Mouse (Mus musculus): ENCODE data around the gene Coq9. TPM values are rescaled to one million over a fixed set of nuclear protein-coding genes. Genes with fewer than 3 reads are reported as not detected.

Coq9 gene
- polyA plus RNA-seq, 1 experiment from 2014 or later: 57.2 TPM

DNA sequence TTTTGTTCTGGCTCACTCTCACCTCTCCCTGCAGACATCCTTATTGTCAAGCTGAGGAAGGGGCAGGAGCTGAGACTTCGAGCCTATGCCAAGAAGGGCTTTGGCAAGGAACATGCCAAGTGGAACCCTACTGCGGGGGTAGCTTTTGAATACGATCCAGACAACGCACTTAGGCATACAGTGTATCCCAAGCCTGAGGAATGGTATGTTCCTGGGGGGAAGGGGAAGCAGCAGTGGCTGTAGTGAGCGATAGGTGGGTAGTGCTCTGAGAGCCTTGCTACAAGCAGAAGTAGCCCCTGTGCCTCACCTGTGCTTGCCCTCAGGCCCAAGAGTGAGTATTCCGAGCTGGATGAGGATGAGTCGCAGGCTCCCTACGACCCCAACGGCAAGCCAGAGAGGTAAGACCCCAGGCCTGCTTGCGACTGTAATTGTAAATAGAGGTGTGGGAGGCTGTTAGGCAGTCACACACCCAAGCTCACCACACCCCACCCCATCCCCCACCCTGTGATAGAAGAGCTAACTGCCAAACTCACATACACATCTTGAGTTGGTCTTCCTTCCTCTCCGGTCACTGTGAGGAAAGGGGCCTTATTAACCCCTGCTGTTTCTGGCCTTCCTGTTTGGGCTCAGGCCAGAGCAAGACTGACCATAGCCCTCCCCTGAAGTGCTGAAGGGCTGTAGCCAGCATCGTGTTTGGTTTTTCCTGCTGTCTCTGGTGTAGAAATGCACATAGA is 24.5 kb downstream of the Coq9 start:
- H3K4me2 ChIP-seq (replicated peaks): no peak overlapping the region
- H3K4me1 ChIP-seq: peaks cover 18% of the 10 kb centered on the region
- no peak overlapping the region for H3K9ac ChIP-seq (replicated peaks)
- ATAC-seq (replicated peaks): no peak
- H3K36me3 ChIP-seq: peaks cover 64% of the 10 kb centered on the region
- WGBS: 88% methylated on average over 12 of the region's 12 CpGs
- H3K4me3 ChIP-seq: no peak overlapping the region
- H3K27ac ChIP-seq (replicated peaks): no peak overlapping the region
- no peaks in the 10 kb centered on the region for H3K9me3 ChIP-seq
- H3K27me3 ChIP-seq: no peaks in the 10 kb centered on the region

DNA sequence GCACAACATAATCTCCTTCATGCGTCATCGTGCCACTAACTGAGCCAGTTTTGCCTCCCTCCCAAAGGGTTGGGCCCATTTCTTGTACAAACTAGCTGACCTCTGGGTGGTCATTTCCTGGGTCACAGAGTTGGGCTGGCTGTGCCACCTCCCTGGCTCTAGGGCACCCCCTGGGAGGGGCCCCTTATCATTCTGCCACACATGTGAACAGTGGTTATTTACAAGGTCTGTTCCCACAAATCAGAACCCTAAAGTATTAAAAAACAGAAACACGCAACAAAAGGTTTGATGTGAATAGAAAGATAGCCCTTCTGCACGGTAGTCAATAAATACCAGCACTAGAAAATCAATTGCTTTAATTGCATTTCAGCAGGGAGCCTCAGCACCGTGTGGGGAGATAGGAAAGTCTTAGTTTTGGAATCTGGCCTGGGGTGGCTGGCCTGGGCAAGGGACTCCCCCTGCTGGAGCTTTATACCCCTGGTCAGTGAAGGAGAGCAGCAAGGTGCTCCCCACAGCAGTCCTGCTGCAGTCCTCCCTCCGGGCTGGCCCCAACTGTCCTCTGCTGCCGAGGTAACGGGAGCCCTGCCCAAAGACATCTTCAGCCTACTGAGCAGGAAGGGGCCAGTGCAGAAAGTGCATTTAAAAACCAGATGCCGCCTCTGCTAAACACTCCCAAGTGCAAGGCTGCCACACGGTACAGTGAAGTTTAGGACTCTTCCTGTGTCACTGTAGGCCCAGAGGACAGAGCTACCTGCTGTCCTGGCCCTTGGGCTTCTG is 26.0 kb downstream of the Coq9 start:
- 77% methylated on average over 10 of the region's 10 CpGs for WGBS
- H3K9ac ChIP-seq (replicated peaks): no peak overlapping the region
- H3K4me1 ChIP-seq: peaks cover 14% of the 10 kb centered on the region
- ATAC-seq (replicated peaks): no peak
- H3K4me2 ChIP-seq (replicated peaks): no peak overlapping the region
- no peak overlapping the region for H3K27ac ChIP-seq (replicated peaks)
- H3K4me3 ChIP-seq: no peak overlapping the region
- H3K9me3 ChIP-seq: no peaks in the 10 kb centered on the region
- H3K36me3 ChIP-seq: peaks cover 59% of the 10 kb centered on the region
- no peaks in the 10 kb centered on the region for H3K27me3 ChIP-seq

DNA sequence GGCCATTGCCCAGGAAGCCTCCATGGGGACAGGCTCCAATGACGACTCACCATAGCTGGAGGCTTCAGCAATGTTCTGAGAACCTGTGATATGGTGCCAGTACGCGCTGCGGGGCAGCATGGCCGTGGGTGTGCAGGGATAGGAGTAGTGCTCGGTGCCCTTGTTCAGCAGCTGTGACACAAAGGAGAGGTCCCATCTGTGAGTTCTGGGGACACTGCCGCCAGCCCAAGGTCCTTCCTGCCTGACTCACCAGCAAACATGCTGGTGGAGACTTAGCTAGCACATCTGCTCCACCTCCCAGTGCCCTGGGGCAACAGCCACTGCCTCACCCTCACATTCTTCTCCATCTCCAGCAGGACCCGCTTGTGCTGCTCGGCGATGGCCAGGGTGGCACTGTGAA is 27.2 kb downstream of the Coq9 start:
- Histone ChIP-seq H3K4me3 (no peak overlapping the region), H3K4me2 (replicated peaks) (no peak overlapping the region), H3K27ac (replicated peaks) (no peak overlapping the region), H3K9me3 (no peaks in the 10 kb centered on the region), H3K4me1 (peaks cover 21% of the 10 kb centered on the region), H3K27me3 (no peaks in the 10 kb centered on the region), H3K9ac (replicated peaks) (no peak overlapping the region), H3K36me3 (peaks cover 56% of the 10 kb centered on the region)
- WGBS: 83% methylated on average over 10 of the region's 10 CpGs
- ATAC-seq (replicated peaks): no peak

DNA sequence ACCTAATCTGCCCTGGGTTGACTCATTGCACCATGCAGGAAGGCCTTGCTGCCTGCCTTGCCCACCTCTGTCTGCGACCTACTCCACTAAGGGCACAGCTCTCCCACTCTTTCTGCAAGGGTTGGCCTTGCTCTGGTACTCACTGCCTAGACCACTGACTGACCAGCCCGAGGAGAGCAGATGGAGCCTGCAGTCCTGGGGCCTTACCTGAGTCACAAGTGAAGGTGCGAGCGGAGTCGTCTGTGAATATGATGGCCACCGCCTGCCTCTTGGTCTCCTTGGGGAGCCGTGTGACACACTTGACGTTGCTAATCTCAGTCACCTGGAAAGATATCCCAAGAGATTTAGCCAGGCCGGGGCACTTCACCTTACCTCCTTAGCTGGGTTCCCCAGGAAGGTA is 28.8 kb downstream of the Coq9 start:
- Histone ChIP-seq H3K4me2 (replicated peaks) (no peak overlapping the region), H3K9me3 (no peaks in the 10 kb centered on the region), H3K36me3 (peaks cover 45% of the 10 kb centered on the region), H3K27me3 (no peaks in the 10 kb centered on the region), H3K27ac (replicated peaks) (no peak overlapping the region), H3K4me1 (peaks cover 35% of the 10 kb centered on the region), H3K9ac (replicated peaks) (no peak overlapping the region), H3K4me3 (no peak overlapping the region)
- WGBS: 88% methylated on average over 9 of the region's 9 CpGs
- no peak for ATAC-seq (replicated peaks)

DNA sequence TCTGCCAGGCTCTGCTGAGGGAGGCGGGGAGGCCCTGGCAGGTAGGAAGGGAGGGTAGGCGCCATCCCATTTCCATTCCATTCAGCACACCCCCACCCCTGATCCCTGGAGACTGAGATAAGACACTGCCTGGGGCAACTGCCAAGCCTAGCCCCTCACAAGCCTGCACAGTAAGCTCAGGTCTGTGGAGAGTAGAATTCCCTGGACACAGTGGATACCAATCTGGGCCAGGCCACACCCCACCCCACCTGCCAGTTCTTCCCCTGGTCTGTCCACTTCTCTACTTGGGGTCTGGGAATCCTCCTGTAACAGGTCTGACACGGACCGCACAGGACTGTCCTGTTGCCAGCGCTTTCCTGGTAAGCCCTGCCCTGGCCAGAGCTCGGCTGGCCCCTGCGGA is 31.0 kb downstream of the Coq9 start:
- WGBS: 46% methylated on average over 7 of the region's 7 CpGs
- Histone ChIP-seq H3K36me3 (peaks cover 30% of the 10 kb centered on the region), H3K27me3 (no peaks in the 10 kb centered on the region), H3K4me2 (replicated peaks) (peak overlapping the region; percentile 83), H3K9me3 (no peaks in the 10 kb centered on the region), H3K4me1 (peaks cover 50% of the 10 kb centered on the region), H3K9ac (replicated peaks) (peak overlapping the region; percentile 76), H3K4me3 (peak overlapping the region; percentile 66), H3K27ac (replicated peaks) (0 out of 2 replicates have a peak overlapping the region, but pooled peaks have one; percentile 15)
- no peak for ATAC-seq (replicated peaks)

DNA sequence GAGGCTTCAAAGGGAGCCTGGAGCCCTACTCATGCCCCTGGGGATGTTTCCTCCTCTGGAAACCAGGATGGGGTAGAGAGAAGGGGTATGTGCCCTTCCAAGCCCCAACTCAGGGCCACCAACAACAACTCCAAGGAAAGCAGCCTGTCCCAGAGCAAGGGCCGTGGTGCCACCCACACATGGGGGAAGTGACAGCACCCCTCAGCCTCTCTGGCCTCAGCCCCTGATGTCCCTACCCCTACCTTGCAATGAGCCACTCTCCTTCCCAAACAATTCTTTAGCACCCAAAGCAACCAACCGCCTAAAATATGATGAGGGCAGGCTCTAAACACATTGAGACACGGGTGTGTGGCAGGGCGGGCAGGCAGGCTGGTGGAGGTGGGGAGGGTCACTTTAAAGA is 31.9 kb downstream of the Coq9 start:
- Histone ChIP-seq H3K27ac (replicated peaks) (peak overlapping the region; percentile 82; the same call in 1 of the 2 replicates), H3K9ac (replicated peaks) (peak overlapping the region; percentile 76), H3K27me3 (peaks cover 8% of the 10 kb centered on the region; the same call in 1 of the 2 replicates), H3K4me1 (peaks cover 59% of the 10 kb centered on the region), H3K36me3 (peaks cover 23% of the 10 kb centered on the region), H3K4me2 (replicated peaks) (peak overlapping the region; percentile 83), H3K9me3 (no peaks in the 10 kb centered on the region), H3K4me3 (peak overlapping the region; percentile 66)
- no peak for ATAC-seq (replicated peaks)
- 6% methylated on average over 4 of the region's 4 CpGs for WGBS

DNA sequence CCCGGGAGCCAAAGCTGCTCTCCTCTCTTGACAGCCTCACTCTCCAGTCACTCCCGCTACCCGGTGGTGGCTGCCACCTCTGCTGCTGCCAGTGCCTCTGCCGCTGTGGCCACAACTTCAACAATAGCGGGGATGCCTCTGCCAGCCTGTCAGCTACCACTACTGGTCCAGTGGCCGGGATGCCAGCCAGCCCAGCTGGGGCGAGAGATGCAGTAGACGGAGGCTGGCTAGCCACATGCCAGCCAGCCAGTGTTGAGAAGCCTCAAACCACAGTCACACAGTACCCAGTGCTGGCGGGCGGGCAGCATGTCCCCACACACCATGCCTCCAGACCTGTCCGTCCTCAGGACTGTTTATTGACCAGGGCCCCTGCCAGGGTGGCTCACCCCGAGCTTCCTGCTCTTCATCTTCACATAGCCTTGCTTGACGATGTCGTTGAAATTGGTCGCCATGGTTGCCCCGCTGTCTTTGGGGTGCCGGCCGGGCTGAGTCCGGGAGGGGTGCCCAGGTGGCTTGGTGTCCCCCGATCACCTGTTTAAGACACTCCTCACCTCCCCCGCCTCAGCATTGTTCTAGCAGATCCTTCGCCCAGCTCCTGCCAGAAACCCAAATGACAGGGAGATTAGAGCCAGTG is 32.5 kb downstream of the Coq9 start:
- under 1% methylated on average over 22 of the region's 22 CpGs for WGBS
- peaks cover 65% of the 10 kb centered on the region for H3K4me1 ChIP-seq
- H3K9me3 ChIP-seq: no peaks in the 10 kb centered on the region
- peak overlapping the region; percentile 83 for H3K4me2 ChIP-seq (replicated peaks)
- peak overlapping the region; percentile 76 for H3K9ac ChIP-seq (replicated peaks)
- peaks cover 17% of the 10 kb centered on the region for H3K36me3 ChIP-seq
- ATAC-seq (replicated peaks): peak; percentile 57
- peak overlapping the region; percentile 82 for H3K27ac ChIP-seq (replicated peaks)
- peak overlapping the region; percentile 66 for H3K4me3 ChIP-seq
- peaks cover 9% of the 10 kb centered on the region; the same call in 1 of the 2 replicates for H3K27me3 ChIP-seq

DNA sequence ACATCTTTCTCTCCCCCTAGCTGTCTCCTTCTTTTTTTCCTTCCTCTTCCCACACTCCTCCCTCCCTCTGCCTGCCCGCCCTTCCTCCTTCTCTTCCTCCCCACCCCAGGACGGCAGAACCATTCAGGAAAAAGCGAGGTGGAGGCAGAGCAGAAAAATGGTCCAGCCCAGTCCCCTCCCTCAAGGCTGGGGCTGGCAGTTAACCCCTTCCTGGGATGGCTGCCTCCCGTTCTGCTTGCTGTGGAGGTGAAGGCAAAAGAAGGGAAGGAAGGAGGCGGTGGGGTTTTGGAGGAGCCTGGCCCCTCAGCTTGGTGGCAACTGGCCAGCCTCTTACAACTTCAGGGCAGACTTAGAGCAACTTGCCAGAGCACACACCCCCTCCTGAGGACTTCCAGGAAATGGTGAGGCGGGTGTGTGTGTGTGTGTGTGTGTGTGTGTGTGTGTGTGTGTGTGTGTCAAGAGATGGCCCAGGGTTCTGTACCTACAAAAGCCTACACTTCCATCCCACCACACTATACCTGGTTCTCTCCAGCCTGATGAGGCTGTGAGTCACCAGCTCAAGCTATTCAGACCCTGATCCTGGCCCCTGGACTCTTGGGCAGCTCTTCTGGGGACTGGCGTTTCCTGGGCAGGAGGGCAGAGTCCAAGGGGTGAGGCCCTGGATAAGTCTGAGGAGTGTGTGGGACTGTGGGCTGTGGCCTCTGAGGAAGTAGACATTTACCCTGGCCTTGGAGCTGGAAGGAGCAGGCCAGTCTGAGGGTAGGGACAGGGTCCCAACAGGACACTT is 33.2 kb downstream of the Coq9 start:
- Histone ChIP-seq H3K9me3 (no peaks in the 10 kb centered on the region), H3K4me2 (replicated peaks) (peak overlapping the region; percentile 83), H3K27me3 (peaks cover 9% of the 10 kb centered on the region; the same call in 1 of the 2 replicates), H3K27ac (replicated peaks) (peak overlapping the region; percentile 82), H3K36me3 (peaks cover 10% of the 10 kb centered on the region; the same call in 1 of the 2 replicates), H3K4me3 (peak overlapping the region; percentile 66), H3K9ac (replicated peaks) (peak overlapping the region; percentile 76), H3K4me1 (peaks cover 69% of the 10 kb centered on the region)
- WGBS: 6% methylated on average over 7 of the region's 7 CpGs
- ATAC-seq (replicated peaks): peak; percentile 69

DNA sequence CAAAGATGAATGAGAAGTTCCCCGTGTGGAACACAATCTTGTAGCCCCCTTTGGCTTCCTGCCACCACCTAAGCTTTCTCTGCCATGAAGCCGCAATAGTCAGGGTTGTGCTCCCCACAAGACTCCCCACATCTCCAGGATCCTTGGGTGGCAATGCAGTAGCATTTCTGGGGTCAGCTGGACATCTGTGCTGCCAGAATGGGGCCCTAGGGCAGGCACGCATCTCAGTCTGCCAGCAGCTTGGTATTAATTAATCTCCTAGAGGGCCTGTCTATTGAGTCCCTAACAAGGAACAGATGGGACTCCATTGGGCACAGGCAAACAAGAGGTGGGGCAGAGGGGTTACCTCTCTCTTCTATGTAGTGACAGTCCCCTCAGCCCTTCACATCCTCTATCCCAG is 34.0 kb downstream of the Coq9 start:
- H3K9me3 ChIP-seq: no peaks in the 10 kb centered on the region
- H3K27me3 ChIP-seq: peaks cover 9% of the 10 kb centered on the region; the same call in 1 of the 2 replicates
- H3K9ac ChIP-seq (replicated peaks): no peak overlapping the region
- peaks cover 1% of the 10 kb centered on the region; the same call in 1 of the 2 replicates for H3K36me3 ChIP-seq
- no peak for ATAC-seq (replicated peaks)
- H3K4me3 ChIP-seq: no peak overlapping the region
- peak overlapping the region; percentile 82 for H3K27ac ChIP-seq (replicated peaks)
- no peak overlapping the region for H3K4me2 ChIP-seq (replicated peaks)
- peaks cover 74% of the 10 kb centered on the region for H3K4me1 ChIP-seq
- WGBS: 19% methylated on average over 3 of the region's 3 CpGs

DNA sequence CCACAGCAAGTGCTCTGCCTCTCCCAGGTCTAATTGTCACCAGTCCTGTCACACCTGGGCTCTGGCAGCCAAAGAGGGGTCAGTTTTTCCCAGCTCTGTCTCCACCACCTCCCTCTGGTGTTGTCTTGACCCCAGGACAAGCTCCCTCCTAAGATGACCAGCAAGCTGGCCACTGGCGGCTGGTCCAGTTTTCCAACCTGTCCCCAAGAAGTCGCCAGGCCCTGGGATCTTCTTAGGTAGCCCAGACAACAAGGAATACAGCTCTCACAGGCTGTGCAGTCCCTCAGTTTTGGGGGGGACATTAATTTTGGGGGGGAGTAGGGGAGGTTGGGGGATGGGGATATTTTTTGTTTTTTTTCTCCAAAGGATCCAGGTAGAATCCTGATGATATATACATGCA is 34.5 kb downstream of the Coq9 start:
- Histone ChIP-seq H3K4me2 (replicated peaks) (no peak overlapping the region), H3K9ac (replicated peaks) (no peak overlapping the region), H3K27me3 (peaks cover 9% of the 10 kb centered on the region; the same call in 1 of the 2 replicates), H3K27ac (replicated peaks) (peak overlapping the region; percentile 82; the same call in 1 of the 2 replicates), H3K36me3 (no peaks in the 10 kb centered on the region), H3K4me3 (no peak overlapping the region), H3K4me1 (peaks cover 74% of the 10 kb centered on the region), H3K9me3 (no peaks in the 10 kb centered on the region)
- 69% methylated on average over 2 of the region's 2 CpGs for WGBS
- no peak for ATAC-seq (replicated peaks)

DNA sequence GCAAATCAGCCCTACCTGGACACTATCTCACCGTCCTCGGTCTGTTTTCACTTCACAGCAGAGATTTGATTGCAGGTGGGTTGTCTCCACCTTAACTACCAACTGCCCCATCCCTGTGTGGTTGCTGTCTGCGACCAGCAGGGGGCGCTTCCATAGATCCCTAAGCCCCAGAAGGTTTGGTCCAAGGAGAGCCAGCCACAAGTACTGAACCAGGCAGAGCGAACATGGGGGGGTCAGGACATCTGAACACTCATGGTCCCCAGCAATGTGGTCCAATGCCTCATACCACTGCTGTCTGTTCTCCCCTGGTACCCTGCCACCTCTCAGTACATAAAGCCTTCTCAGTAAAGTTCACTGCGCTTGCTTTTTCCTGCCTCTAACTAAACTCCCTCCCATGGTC is 36.2 kb downstream of the Coq9 start:
- 11% methylated on average over 6 of the region's 6 CpGs for WGBS
- ATAC-seq (replicated peaks): no peak
- Histone ChIP-seq H3K4me1 (peaks cover 62% of the 10 kb centered on the region), H3K9ac (replicated peaks) (no peak overlapping the region), H3K36me3 (no peaks in the 10 kb centered on the region), H3K4me2 (replicated peaks) (peak overlapping the region; percentile 96; the same call in 1 of the 2 replicates), H3K27me3 (peaks cover 9% of the 10 kb centered on the region; the same call in 1 of the 2 replicates), H3K27ac (replicated peaks) (peak overlapping the region; percentile 12; the same call in 1 of the 2 replicates), H3K9me3 (no peaks in the 10 kb centered on the region), H3K4me3 (peak overlapping the region; percentile 62)

All from forebrain, embryonic 15.5 days (tissue).